Mouse (Mus musculus) forebrain, embryonic 11.5 days (tissue): Measurements from ENCODE around the gene Ccl26. TPM values are rescaled to one million over a fixed set of nuclear protein-coding genes. Genes with fewer than 3 reads are reported as not detected.

Source experiments
- ATAC-seq: fragments of 200-750 bp; cut with Nextera tagmentation; replicated peaks from 2 replicates; pipeline ENCODE4 v1.8.0; 2017; ENCODE audit warnings: moderate TSS enrichment; ENCODE audit not compliant: low FRiP score
- DNase-seq: peaks from one replicate; pipeline ENCODE4 v3.0.0-alpha.2; 2017; ENCODE audit warnings: low spot score
- H3K27ac ChIP-seq: fragments of 300-500 bp; sonication (generic); 2 replicates; pipeline ENCODE4 v1.5.1; 2014; ENCODE audit warnings: low read depth, low read length
- H3K27me3 ChIP-seq: fragments of 300-500 bp; sonication (generic); 2 replicates; pipeline ENCODE4 v1.6.1; 2014; ENCODE audit warnings: mild to moderate bottlenecking, low read length, mixed read lengths; ENCODE audit not compliant: control insufficient read depth, insufficient read depth
- H3K36me3 ChIP-seq: fragments of 300-500 bp; sonication (generic); 2 replicates; pipeline ENCODE4 v1.6.1; 2014; ENCODE audit warnings: mild to moderate bottlenecking, low read length, moderate library complexity, mixed read lengths; ENCODE audit not compliant: control insufficient read depth, insufficient read depth
- H3K4me1 ChIP-seq: fragments of 300-500 bp; sonication (generic); replicated peaks from 2 replicates; pipeline ENCODE4 v1.6.1; 2014; ENCODE audit warnings: low read length, mixed read lengths; ENCODE audit not compliant: control insufficient read depth, insufficient read depth
- H3K4me2 ChIP-seq: fragments of 300-500 bp; sonication (generic); 2 replicates; pipeline ENCODE4 v1.6.1; 2014; ENCODE audit warnings: low read depth, mild to moderate bottlenecking, low read length, moderate library complexity, mixed read lengths; ENCODE audit not compliant: severe bottlenecking
- H3K4me3 ChIP-seq: fragments of 300-500 bp; sonication (generic); 2 replicates; pipeline ENCODE4 v1.5.1; 2014; ENCODE audit warnings: low read depth, low read length
- H3K9ac ChIP-seq: fragments of 300-500 bp; sonication (generic); 2 replicates; pipeline ENCODE4 v1.6.1; 2014; ENCODE audit warnings: low read length
- H3K9me3 ChIP-seq: fragments of 300-500 bp; sonication (generic); 2 replicates; pipeline ENCODE4 v1.6.1; 2016; ENCODE audit warnings: low read length, mixed read lengths; ENCODE audit not compliant: control insufficient read depth
- WGBS: fragments of 180-500 bp; shearing (Covaris S2); extraction: QIAGEN DNeasy Blood & Tissue Kit; methylation state at CpG from one replicate; pipeline ENCODE4 v1.1.7; 2014; 5-methylcytosine and 5-hydroxymethylcytosine counted together
- polyA plus RNA-seq: library from polyadenylated mRNA; unstranded; fragments of >200 nt; fragmentation: Nextera tagmentation; extraction: Ambion mirVana; gene quantifications from 2 replicates; pipeline ENCODE4 v1.2.1, GENCODE M21; 2014

Gene Ccl26
- polyA plus RNA-seq, 1 experiment from 2014 or later, result not detected

DNA sequence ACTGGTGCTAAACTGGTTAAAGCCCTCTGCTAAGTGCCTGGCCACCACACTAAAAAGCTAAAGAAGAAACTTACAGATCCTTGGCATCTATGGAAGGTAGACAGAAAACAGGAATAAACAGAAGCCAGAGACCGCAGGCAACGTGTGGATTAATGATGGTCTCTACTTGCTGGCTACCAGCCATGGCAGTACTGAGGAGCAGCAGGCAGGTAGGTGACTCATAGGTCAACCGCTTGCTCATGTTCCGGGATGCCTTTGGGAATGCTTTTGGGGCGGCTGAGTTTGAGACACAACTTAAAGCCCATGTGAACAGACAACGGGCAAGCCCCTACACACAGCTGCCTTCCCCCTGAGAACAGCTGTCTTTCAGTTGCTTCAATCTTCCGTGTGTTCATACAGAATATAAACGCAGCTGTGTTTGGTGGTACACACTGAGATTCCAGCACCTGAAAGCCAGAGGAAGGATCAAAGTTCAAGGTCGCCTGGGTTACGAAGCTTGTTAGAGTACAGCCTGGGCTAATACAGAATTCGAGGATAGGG lies 32.0 kb downstream of the Ccl26 start:
- no peak for ATAC-seq
- H3K27me3 ChIP-seq, result no peaks in the 10 kb centered on the region
- no peaks in the 10 kb centered on the region for H3K4me1 ChIP-seq
- DNase-seq, result no peak
- no peak overlapping the region for H3K27ac ChIP-seq
- no peaks in the 10 kb centered on the region for H3K9me3 ChIP-seq
- no peak overlapping the region for H3K4me2 ChIP-seq
- no peak overlapping the region for H3K9ac ChIP-seq
- no peak overlapping the region for H3K4me3 ChIP-seq
- H3K36me3 ChIP-seq, result no peaks in the 10 kb centered on the region
- 89% methylated on average over 11 of the region's 11 CpGs for WGBS

- Histone ChIP-seq H3K9me3 (no peaks in the 10 kb centered on the region), H3K27ac (no peak overlapping the region), H3K4me1 (no peaks in the 10 kb centered on the region), H3K36me3 (no peaks in the 10 kb centered on the region), H3K4me2 (no peak overlapping the region), H3K27me3 (no peaks in the 10 kb centered on the region), H3K9ac (no peak overlapping the region), H3K4me3 (no peak overlapping the region)
- ATAC-seq, result no peak
- WGBS, result 80% methylated on average over 2 of the region's 2 CpGs
- no peak for DNase-seq
Measured at GRCm38 (mm10) chr5:135529964-135530363, 33.4 kb downstream of the Ccl26 start.

GRCm38 (mm10) chr5:135529310-135529709 lies 34.1 kb downstream of the Ccl26 start:
- no peak overlapping the region for H3K4me3 ChIP-seq
- DNase-seq (no peak), ATAC-seq (no peak)
- H3K27ac ChIP-seq, result no peak overlapping the region
- no peaks in the 10 kb centered on the region for H3K4me1 ChIP-seq
- no peaks in the 10 kb centered on the region for H3K9me3 ChIP-seq
- no peak overlapping the region for H3K4me2 ChIP-seq
- no peaks in the 10 kb centered on the region for H3K36me3 ChIP-seq
- no peaks in the 10 kb centered on the region for H3K27me3 ChIP-seq
- no peak overlapping the region for H3K9ac ChIP-seq
- 78% methylated on average over 3 of the region's 3 CpGs for WGBS

GRCm38 (mm10) chr5:135527986-135528385 lies 35.4 kb downstream of the Ccl26 start:
- H3K9me3 ChIP-seq, result no peaks in the 10 kb centered on the region
- H3K4me2 ChIP-seq, result no peak overlapping the region
- DNase-seq (no peak), ATAC-seq (no peak)
- H3K4me1 ChIP-seq, result no peaks in the 10 kb centered on the region
- H3K4me3 ChIP-seq, result no peak overlapping the region
- 51% methylated on average over 7 of the region's 7 CpGs for WGBS
- no peaks in the 10 kb centered on the region for H3K36me3 ChIP-seq
- no peaks in the 10 kb centered on the region for H3K27me3 ChIP-seq
- no peak overlapping the region for H3K27ac ChIP-seq
- no peak overlapping the region for H3K9ac ChIP-seq

DNA sequence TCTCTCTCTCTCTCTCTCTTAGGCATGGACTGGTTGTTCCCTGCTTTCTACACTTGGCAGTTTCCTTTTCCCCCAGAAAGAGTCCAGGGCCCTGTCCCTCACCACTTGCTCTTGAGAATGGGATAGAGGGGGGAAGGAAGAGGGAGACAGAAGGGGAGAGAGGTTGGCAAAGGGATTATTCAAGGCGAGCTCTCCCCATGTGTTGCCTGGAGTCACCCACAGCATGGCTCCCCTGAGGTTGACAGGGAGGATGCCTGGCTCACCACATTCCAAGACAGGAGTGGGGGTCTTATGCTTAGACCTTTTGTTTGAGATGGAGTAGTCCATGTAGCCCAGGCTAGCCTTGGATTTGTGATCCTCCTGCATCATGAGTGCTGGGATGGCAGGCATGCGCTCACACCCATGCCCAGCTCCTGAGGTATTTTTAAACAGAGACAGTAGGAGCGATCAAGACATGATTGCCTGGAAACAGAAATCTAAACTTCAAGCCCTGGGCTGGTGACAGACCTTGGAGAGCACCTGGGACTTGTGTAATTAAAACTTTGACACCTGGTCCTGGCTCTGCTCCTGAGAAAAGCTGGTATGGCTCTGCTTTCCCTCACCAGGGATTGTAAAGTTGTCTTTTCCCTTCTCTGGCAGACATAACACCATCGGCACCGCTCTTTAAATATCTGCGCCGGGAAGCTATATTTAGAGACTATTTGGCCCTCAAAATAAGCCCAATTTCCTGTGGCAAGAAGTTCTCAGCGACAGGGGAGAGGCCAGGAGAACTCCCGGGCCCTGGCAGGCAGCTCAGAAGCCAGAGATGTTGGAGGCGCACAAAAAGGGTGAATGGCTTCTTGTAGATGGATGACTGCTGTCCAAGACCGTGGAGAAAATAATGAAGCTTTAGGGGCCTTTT lies 38.5 kb downstream of the Ccl26 start:
- Histone ChIP-seq H3K27me3 (no peaks in the 10 kb centered on the region), H3K9ac (no peak overlapping the region), H3K9me3 (no peaks in the 10 kb centered on the region), H3K4me1 (no peaks in the 10 kb centered on the region), H3K27ac (no peak overlapping the region), H3K36me3 (no peaks in the 10 kb centered on the region), H3K4me2 (no peak overlapping the region), H3K4me3 (no peak overlapping the region)
- no peak for DNase-seq
- 85% methylated on average over 11 of the region's 11 CpGs for WGBS
- ATAC-seq, result no peak

DNA sequence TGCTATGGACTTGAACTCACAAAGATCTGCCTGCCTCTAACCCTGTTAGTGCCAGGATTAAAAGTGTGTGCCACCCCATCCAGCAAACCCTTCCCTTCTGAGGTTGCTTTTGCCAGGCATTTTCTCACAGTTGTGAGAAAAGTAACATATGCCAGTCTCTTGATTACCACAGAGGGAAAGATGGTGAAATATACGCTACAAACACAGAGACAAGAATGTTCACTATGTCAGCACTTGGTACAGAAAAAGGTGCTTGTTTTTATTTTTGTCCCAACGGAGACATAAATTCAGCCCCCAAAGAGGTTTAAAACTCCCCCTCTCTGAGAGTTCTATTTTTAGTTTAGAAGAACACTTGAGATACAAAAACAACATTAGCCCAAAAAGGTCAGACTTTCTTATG lies 39.3 kb downstream of the Ccl26 start:
- no peak for ATAC-seq
- 91% methylated on average over 2 of the region's 2 CpGs for WGBS
- Histone ChIP-seq H3K36me3 (no peaks in the 10 kb centered on the region), H3K4me3 (no peak overlapping the region), H3K4me1 (no peaks in the 10 kb centered on the region), H3K4me2 (no peak overlapping the region), H3K9ac (no peak overlapping the region), H3K27me3 (no peaks in the 10 kb centered on the region), H3K27ac (no peak overlapping the region), H3K9me3 (no peaks in the 10 kb centered on the region)
- no peak for DNase-seq

GRCm38 (mm10) chr5:135522111-135522722 lies 41.2 kb downstream of the Ccl26 start:
- Histone ChIP-seq H3K27ac (no peak overlapping the region), H3K27me3 (no peaks in the 10 kb centered on the region), H3K9ac (no peak overlapping the region), H3K4me2 (no peak overlapping the region), H3K9me3 (no peaks in the 10 kb centered on the region; the same call in 1 of the 2 replicates), H3K4me1 (no peaks in the 10 kb centered on the region), H3K4me3 (no peak overlapping the region), H3K36me3 (no peaks in the 10 kb centered on the region)
- DNase-seq (no peak), ATAC-seq (no peak)
- 84% methylated on average over 9 of the region's 9 CpGs for WGBS

DNA sequence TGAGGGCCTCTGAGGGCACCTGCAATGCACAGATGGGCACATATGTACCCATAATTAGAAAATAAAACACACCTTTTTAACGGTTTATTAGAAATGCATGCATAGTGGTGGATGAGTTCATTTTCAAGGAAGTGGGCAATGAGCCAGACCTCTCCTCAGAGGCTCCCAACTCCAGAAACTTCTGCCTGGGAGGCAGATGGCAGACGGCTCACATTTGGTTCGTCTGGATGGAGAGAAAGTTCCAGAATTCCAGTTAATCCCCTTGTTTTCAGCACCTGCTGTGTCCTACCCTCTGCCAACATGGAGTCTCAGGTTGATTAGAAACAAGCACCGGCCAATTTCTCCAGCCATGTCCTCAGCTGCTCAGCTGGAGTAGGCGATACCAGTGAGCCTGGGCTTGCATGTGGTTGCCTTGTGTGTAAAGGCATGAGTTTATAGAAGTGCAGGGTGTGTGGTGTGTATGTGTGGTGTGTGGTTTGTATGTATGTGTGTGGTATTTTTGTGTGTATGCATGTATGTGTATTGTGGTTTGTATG lies 46.0 kb downstream of the Ccl26 start:
- Histone ChIP-seq H3K27me3 (no peaks in the 10 kb centered on the region), H3K36me3 (no peaks in the 10 kb centered on the region; the same call in 1 of the 2 replicates), H3K9ac (no peak overlapping the region), H3K4me3 (no peak overlapping the region), H3K4me1 (no peaks in the 10 kb centered on the region), H3K9me3 (peaks cover 4% of the 10 kb centered on the region; the same call in 1 of the 2 replicates), H3K27ac (no peak overlapping the region), H3K4me2 (no peak overlapping the region)
- 91% methylated on average over 5 of the region's 5 CpGs for WGBS
- no peak for DNase-seq
- no peak for ATAC-seq
